Mouse (Mus musculus) ES-Bruce4 (cell line): ENCODE results near the gene Eif4b.

Experiments
- CTCF ChIP-seq: IDR thresholded peaks from one replicate; pipeline ENCODE4 v1.8.1; 2011; ENCODE audit warnings: low read depth, low read length
- EP300 ChIP-seq: IDR thresholded peaks from 2 replicates; pipeline ENCODE4 v1.6.1; 2011; ENCODE audit warnings: low read depth, low read length; ENCODE audit not compliant: insufficient read depth
- POLR2A ChIP-seq: IDR thresholded peaks from one replicate; pipeline ENCODE4 v1.8.1; 2011; ENCODE audit warnings: low read length; ENCODE audit not compliant: insufficient read depth

DNA sequence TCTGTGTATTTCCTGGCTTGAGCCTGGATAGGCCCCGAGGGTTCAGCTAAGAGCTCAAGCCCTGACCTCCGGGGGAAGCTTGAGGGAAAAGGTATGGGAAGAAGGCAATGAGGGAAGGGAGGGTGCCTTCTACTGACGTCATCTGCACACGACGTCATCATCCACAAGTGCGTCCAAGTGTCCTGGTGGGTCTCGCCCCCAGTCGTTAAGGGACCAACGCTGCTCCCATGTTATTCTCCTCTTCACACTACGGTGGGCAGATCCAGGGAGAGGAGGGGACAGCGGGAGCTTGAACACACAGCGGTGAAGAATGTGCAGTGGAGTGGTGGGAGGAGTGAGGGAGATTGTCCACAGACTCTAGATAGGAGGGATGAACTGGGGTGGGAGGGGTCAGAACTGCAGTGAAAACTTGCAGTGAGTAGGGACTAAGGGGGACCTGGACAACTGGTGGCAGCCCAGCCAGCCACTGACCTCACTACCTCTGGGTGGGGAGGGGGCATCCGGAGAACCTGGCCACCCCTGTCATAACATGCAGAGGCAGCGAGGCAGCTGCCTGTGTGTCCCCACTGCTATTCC is 29.9 kb downstream of the Eif4b start:
- TF ChIP-seq CTCF = no peak
- TF ChIP-seq POLR2A = no peak
- TF ChIP-seq EP300 = no peak
